Mouse (Mus musculus): Measurements from ENCODE around the gene Atxn3.

Atxn3 gene

DNA sequence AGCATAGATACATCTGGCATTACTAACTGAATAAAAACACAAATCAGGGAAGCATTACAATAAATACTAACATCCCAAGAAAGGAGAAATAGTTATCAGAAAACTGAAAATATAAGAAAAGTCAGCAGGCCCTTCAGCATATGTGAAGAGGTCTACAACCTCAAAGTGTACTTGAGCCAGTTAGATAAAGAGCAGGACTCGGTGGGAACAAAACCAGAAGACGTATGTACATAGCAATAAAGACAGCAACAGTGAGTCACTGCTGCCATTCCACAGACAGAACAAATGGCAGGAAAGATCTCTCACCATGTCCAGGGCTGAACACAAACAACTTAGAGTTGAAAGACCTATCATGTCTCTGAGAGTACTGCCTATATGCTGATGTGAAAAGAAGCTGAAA, 69.7 kb downstream of the Atxn3 start:
- no peak for DNase-seq

DNA sequence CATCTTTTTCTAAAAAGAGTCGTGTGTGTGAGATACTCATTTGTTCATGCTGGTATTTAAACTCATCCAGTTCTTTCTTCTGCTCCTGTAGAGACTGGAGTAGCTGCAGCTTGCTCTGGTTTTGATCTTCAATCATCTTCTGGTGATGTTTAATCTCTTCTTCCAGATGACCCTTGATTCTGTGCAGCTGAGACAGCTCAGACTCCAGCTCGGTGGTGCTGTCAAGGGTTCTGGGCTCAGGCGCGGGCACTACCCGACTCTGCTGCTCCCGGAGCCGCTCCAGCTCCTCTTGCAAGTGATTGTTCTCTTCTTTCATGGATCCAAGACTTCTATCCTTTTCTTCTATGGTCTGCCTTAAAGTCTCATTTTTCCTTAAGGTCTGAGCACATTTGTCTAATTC, 73.1 kb downstream of the Atxn3 start:
- peak; percentile 12 for DNase-seq

DNA sequence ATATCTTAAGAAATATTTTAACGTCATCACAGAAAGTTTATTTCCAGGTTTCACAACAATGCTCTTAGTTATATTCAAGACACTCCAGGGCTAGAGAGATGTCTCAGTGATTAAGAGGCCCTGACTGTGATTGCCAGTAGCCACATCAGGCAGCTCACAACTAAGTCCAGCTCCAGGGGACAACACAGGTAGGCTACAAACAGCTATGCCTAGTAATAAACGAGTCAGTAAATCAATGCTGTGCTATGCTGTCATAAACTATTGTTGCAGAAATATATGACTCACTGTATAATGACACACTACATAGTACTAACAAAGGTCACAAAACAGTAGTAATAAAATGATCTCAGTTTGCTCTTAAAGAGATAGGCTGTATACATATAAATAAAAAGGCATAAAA, 81.7 kb downstream of the Atxn3 start:
- DNase-seq: no peak

DNA sequence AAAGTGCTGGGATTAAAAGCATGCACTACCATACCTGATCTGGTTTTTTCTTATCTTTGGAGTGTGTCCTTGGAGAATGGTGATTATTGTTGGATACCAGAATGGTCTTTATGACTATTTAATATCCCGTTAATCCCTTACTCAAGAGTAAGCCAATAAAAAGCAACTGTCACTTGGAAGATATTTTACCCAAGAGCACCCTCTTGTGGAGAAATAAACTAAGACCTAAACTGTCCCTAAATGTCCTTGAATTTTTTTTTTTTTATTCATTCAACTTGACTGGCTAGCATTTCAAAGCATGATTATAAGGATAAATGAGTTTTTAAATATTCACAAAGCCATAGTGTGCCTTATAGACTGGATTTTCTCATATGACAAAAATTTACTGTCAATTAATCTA, 82.9 kb downstream of the Atxn3 start:
- DNase-seq: peak; percentile 14

Data from kidney, postnatal 14 days (tissue).